Mouse (Mus musculus): ENCODE measurements around the gene Rbm38.

DNA sequence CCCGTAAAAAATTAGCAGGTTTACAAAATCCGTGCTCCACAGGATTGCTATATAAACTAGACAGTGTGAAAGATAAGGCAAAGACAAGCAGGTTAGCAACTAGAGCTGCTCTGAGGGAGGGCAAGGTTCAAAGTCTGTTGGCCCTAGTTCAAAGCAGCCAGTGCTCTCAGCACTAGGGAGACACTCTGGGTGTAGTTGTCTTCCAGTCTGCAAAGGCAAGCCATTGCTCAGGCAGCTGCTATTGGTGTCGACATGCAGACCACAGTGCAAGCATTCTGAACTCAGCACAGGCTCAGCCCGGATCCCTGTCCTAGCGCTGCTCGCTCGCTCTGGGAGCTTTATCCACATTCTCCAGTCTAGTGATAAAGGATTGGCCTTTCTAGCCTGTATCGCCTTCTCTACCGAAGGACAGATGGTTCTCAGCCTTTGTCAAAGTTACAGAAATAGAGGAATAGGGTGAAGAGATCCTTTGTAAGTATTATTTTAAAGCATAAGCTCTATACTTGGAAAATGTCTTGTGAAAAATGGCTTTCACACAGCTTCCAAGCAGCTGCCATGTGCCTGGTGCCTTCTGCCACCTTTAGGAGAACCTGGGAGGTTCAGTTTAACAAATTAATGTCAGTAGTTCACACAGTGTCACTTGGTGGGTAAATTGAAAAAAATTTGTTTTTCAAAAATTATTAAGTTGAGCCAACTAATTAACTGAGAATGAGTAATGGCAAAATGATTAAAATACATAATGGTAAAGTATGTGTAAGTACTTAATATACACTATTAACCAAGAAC, 37.3 kb upstream of the Rbm38 start:
- TF ChIP-seq CTCF (conservative IDR thresholded peaks at IDR 0.05; ENCODE audit: insufficient read depth, insufficient read length, low read depth, low read length): peak; percentile 57
- no peak for TF ChIP-seq POLR2A (IDR thresholded peaks at IDR 0.05; ENCODE audit: low read depth, low read length)

All from kidney, adult 2 months (tissue).